Comparison of ENCODE assay signal across 18 mouse cellular contexts in the genomic region with DNA sequence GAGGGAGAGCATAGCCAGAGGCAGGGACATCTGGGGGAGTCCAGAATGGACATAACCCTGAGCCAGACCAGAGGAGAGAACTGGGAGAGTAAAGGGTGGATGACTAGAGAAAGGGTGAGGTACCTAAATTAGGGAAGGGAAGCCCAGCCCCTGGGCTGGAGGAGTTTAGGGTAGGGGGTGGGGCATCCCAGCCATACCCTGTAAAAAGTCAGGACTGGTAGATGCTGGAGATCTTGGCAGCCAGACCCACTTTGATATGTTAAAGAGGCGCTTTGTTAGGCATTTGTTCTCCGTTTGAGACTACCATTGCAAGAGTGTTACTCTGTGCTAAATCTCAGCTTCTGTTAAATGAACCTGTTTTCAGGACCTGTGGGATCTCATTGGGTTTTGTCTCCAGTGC. TPM values are rescaled to one million over a fixed set of nuclear protein-coding genes. Genes with fewer than 3 reads are reported as not detected.
DNase-seq lines count a peak whose midpoint lies in the region; ATAC-seq and TF ChIP-seq lines count a peak whose summit lies in the region.
"Had no signal": no experiment of that assay in that cellular context is flagged by ENCODE, and none has a peak within 500 bp of the region (broad histone marks: within the 10 kb centered on the region; RNA-seq: fewer than 3 reads in every experiment).

No protein-coding gene starts in this region.

- TF ChIP-seq CTCF in midbrain, postnatal 0 days (IDR thresholded peaks at IDR 0.05), result no peak
- no peak for TF ChIP-seq CTCF in hindbrain, postnatal 0 days (IDR thresholded peaks at IDR 0.05; ENCODE audit: low read depth)
- TF ChIP-seq CTCF in left cerebral cortex, adult 2 months (IDR thresholded peaks at IDR 0.05), result no peak

- no peaks in the 10 kb centered on the region for H3K9me3 ChIP-seq in forebrain, embryonic 14.5 days (replicated peaks; ENCODE audit: control insufficient read depth, low read length)
- H3K9me3 ChIP-seq in forebrain, embryonic 10.5 days, result no peaks in the 10 kb centered on the region
- H3K9me3 ChIP-seq in midbrain, postnatal 0 days (ENCODE audit: low read length), result no peaks in the 10 kb centered on the region
- H3K9me3 ChIP-seq in midbrain, embryonic 15.5 days, result no peaks in the 10 kb centered on the region
- H3K9me3 ChIP-seq in hindbrain, postnatal 0 days (ENCODE audit: low read length), result no peaks in the 10 kb centered on the region
- H3K9me3 ChIP-seq: heart, embryonic 10.5 days; limb, embryonic 13.5 days had no signal

- H3K4me3 ChIP-seq in forebrain, embryonic 14.5 days (ENCODE audit: low read depth, low read length), result no peak overlapping the region
- H3K4me3 ChIP-seq in forebrain, embryonic 10.5 days, result no peak overlapping the region
- H3K4me3 ChIP-seq in midbrain, postnatal 0 days (ENCODE audit: low read depth, low read length), result no peak overlapping the region
- no peak overlapping the region for H3K4me3 ChIP-seq in midbrain, embryonic 15.5 days
- H3K4me3 ChIP-seq in hindbrain, postnatal 0 days (ENCODE audit: low read length), result no peak overlapping the region
- H3K4me3 ChIP-seq in left cerebral cortex, adult 2 months, result no peak overlapping the region
- H3K4me3 ChIP-seq: heart, embryonic 10.5 days; limb, embryonic 13.5 days had no signal

- no peak overlapping the region for H3K9ac ChIP-seq in forebrain, embryonic 14.5 days (ENCODE audit: low read length)
- no peak overlapping the region for H3K9ac ChIP-seq in midbrain, postnatal 0 days (replicated peaks; ENCODE audit: low read length, poor library complexity, severe bottlenecking)
- no peak overlapping the region for H3K9ac ChIP-seq in midbrain, embryonic 15.5 days
- no peak overlapping the region for H3K9ac ChIP-seq in hindbrain, postnatal 0 days (replicated peaks; ENCODE audit: low read length)
- H3K9ac ChIP-seq: limb, embryonic 13.5 days had no signal

- ATAC-seq in forebrain, embryonic 14.5 days, result no peak
- no peak for ATAC-seq in midbrain, postnatal 0 days (ENCODE audit: low FRiP score)
- ATAC-seq in midbrain, embryonic 15.5 days (replicated peaks), result no peak
- ATAC-seq in hindbrain, postnatal 0 days, result no peak

- H3K27me3 ChIP-seq in forebrain, embryonic 14.5 days (replicated peaks; ENCODE audit: control insufficient read depth, insufficient read depth, low read length), result no peaks in the 10 kb centered on the region
- H3K27me3 ChIP-seq in forebrain, embryonic 10.5 days (ENCODE audit: poor library complexity, severe bottlenecking), result peaks cover 6% of the 10 kb centered on the region
- H3K27me3 ChIP-seq in midbrain, postnatal 0 days (ENCODE audit: insufficient read depth, low read length), result no peaks in the 10 kb centered on the region
- no peaks in the 10 kb centered on the region for H3K27me3 ChIP-seq in midbrain, embryonic 15.5 days (replicated peaks)
- no peaks in the 10 kb centered on the region for H3K27me3 ChIP-seq in hindbrain, postnatal 0 days (ENCODE audit: insufficient read depth, low read length)
- H3K27me3 ChIP-seq: limb, embryonic 13.5 days had no signal

- peaks cover 19% of the 10 kb centered on the region for H3K4me1 ChIP-seq in forebrain, embryonic 14.5 days (ENCODE audit: control insufficient read depth, insufficient read depth, low read length)
- peaks cover 26% of the 10 kb centered on the region for H3K4me1 ChIP-seq in forebrain, embryonic 10.5 days
- H3K4me1 ChIP-seq in midbrain, postnatal 0 days (ENCODE audit: insufficient read depth, low read length), result peaks cover 4% of the 10 kb centered on the region; the same call in 1 of the 2 replicates
- H3K4me1 ChIP-seq in midbrain, embryonic 15.5 days, result peaks cover 9% of the 10 kb centered on the region
- H3K4me1 ChIP-seq in hindbrain, postnatal 0 days (ENCODE audit: insufficient read depth, low read length), result peaks cover 17% of the 10 kb centered on the region

- no peak overlapping the region for H3K4me2 ChIP-seq in forebrain, embryonic 14.5 days (ENCODE audit: low read length)
- H3K4me2 ChIP-seq in midbrain, postnatal 0 days (ENCODE audit: low read depth, low read length, poor library complexity, severe bottlenecking), result no peak overlapping the region
- H3K4me2 ChIP-seq in midbrain, embryonic 15.5 days, result no peak overlapping the region
- no peak overlapping the region for H3K4me2 ChIP-seq in hindbrain, postnatal 0 days (ENCODE audit: low read depth, low read length)
- H3K4me2 ChIP-seq: limb, embryonic 13.5 days had no signal

- DNase-seq in forebrain, embryonic 14.5 days (ENCODE audit: low spot score), result peak; percentile 19
- no peak for DNase-seq in forebrain, embryonic 10.5 days (ENCODE audit: extremely low spot score, low spot score)
- DNase-seq in midbrain, postnatal 0 days (ENCODE audit: low spot score), result no peak
- DNase-seq in hindbrain, postnatal 0 days (ENCODE audit: low spot score), result no peak
- DNase-seq in right cerebral cortex, postnatal 4 days, result no peak
- DNase-seq in layer of hippocampus, adult 9-11 months, result no peak
- no peak for DNase-seq in left cerebral cortex, adult 2 months (ENCODE audit: extremely low spot score in 1 of 2, low spot score in 2 of 2)
- DNase-seq: adrenal gland, adult 2 months; cerebellum, adult 9-11 months; gastrocnemius, postnatal 10 days; heart, postnatal 36 days; kidney, adult 11 months; kidney, postnatal 36 days; lung, adult 2 months; thymus, postnatal 4 days had no signal

- H3K27ac ChIP-seq in forebrain, embryonic 14.5 days (ENCODE audit: low read depth, low read length), result no peak overlapping the region
- H3K27ac ChIP-seq in forebrain, embryonic 10.5 days, result no peak overlapping the region
- peak overlapping the region; percentile 32; the same call in 1 of the 2 replicates for H3K27ac ChIP-seq in midbrain, postnatal 0 days (ENCODE audit: low read depth, low read length)
- H3K27ac ChIP-seq in midbrain, embryonic 15.5 days, result no peak overlapping the region; the same call in 1 of the 2 replicates
- peak overlapping the region; percentile 52; the same call in 1 of the 2 replicates for H3K27ac ChIP-seq in hindbrain, postnatal 0 days
- H3K27ac ChIP-seq in left cerebral cortex, adult 2 months, result no peak overlapping the region
- H3K27ac ChIP-seq: heart, embryonic 10.5 days; limb, embryonic 13.5 days had no signal

- intact Hi-C loops in left cerebral cortex, adult 2 months (cut with DNase I), result no loop called here

- WGBS in forebrain, embryonic 14.5 days, result 19% methylated on average over 2 of the region's 2 CpGs
- 18% methylated on average over 2 of the region's 2 CpGs for WGBS in forebrain, embryonic 10.5 days
- 21% methylated on average over 2 of the region's 2 CpGs for WGBS in midbrain, postnatal 0 days
- 27% methylated on average over 2 of the region's 2 CpGs for WGBS in midbrain, embryonic 15.5 days
- WGBS in hindbrain, postnatal 0 days, result 34% methylated on average over 2 of the region's 2 CpGs

- H3K36me3 ChIP-seq in forebrain, embryonic 14.5 days (ENCODE audit: control insufficient read depth, insufficient read depth, low read length), result peaks cover 10% of the 10 kb centered on the region; the same call in 1 of the 2 replicates
- peaks cover 22% of the 10 kb centered on the region for H3K36me3 ChIP-seq in forebrain, embryonic 10.5 days (replicated peaks)
- peaks cover 11% of the 10 kb centered on the region; the same call in 1 of the 2 replicates for H3K36me3 ChIP-seq in midbrain, postnatal 0 days (ENCODE audit: insufficient read depth, low read length)
- no peaks in the 10 kb centered on the region for H3K36me3 ChIP-seq in midbrain, embryonic 15.5 days (replicated peaks)
- peaks cover 7% of the 10 kb centered on the region for H3K36me3 ChIP-seq in hindbrain, postnatal 0 days (ENCODE audit: insufficient read depth, low read length)

RNA-seq across cellular contexts. Expression of a gene that starts 6.2 kb away (rescaled TPM):
- polyA plus RNA-seq in forebrain, embryonic 14.5 days (2014; fragmentation: Nextera tagmentation; extraction: Ambion mirVana), result 29.1 and 37.3 TPM in 2 replicates
- polyA plus RNA-seq in forebrain, embryonic 10.5 days (2016; fragmentation: Nextera tagmentation; extraction: Ambion mirVana), result 32.2 and 33.3 TPM in 2 replicates
- total RNA-seq in midbrain, postnatal 0 days (2014; rRNA removed), result 64.6 and 69.4 TPM in 2 replicates
- 29.2 and 30.0 TPM in 2 replicates for polyA plus RNA-seq in midbrain, postnatal 0 days (2015; fragmentation: Nextera tagmentation; extraction: Ambion mirVana)
- polyA plus RNA-seq in midbrain, embryonic 15.5 days (2015; fragmentation: Nextera tagmentation; extraction: Ambion mirVana), result 39.3 and 40.1 TPM in 2 replicates
- 99.4 and 107 TPM in 2 replicates for total RNA-seq in hindbrain, postnatal 0 days (2014; rRNA removed)
- polyA plus RNA-seq in hindbrain, postnatal 0 days (2015; fragmentation: Nextera tagmentation; extraction: Ambion mirVana), result 43.2 and 46.4 TPM in 2 replicates
- 10 to 100 TPM; 62.7 to 70.0 TPM for total RNA-seq in left cerebral cortex, adult 2 months (2021)

RNA-seq across cellular contexts. Expression of a gene that starts 56.6 kb away (rescaled TPM):
- 177 and 193 TPM in 2 replicates for polyA plus RNA-seq in forebrain, embryonic 14.5 days (2014; fragmentation: Nextera tagmentation; extraction: Ambion mirVana)
- polyA plus RNA-seq in forebrain, embryonic 10.5 days (2016; fragmentation: Nextera tagmentation; extraction: Ambion mirVana), result 206 and 218 TPM in 2 replicates
- 66.9 and 82.0 TPM in 2 replicates for total RNA-seq in midbrain, postnatal 0 days (2014; rRNA removed)
- 145 and 152 TPM in 2 replicates for polyA plus RNA-seq in midbrain, postnatal 0 days (2015; fragmentation: Nextera tagmentation; extraction: Ambion mirVana)
- polyA plus RNA-seq in midbrain, embryonic 15.5 days (2015; fragmentation: Nextera tagmentation; extraction: Ambion mirVana), result 175 and 178 TPM in 2 replicates
- 43.9 and 56.7 TPM in 2 replicates for total RNA-seq in hindbrain, postnatal 0 days (2014; rRNA removed)
- polyA plus RNA-seq in hindbrain, postnatal 0 days (2015; fragmentation: Nextera tagmentation; extraction: Ambion mirVana), result 155 and 156 TPM in 2 replicates
- total RNA-seq in left cerebral cortex, adult 2 months (2021), result 100 to 1,000 TPM; 175 to 199 TPM

Comparison
In these comparisons a context has a peak if more than half of its experiments do, and no peak if none do; other contexts are left out.
1. H3K27ac ChIP-seq: peak in midbrain, postnatal 0 days (single experiment) and hindbrain, postnatal 0 days (single experiment); none in forebrain, embryonic 14.5 days (single experiment), forebrain, embryonic 10.5 days (single experiment), midbrain, embryonic 15.5 days (single experiment) and left cerebral cortex, adult 2 months (single experiment).